Mouse (Mus musculus): Measurements from ENCODE around the gene G2e3.

G2e3 gene

GRCm38 (mm10) chr12:51347988-51348697 is at the start of gene G2e3:
Gene G2e3 (plus strand): TSS chr12:51348061.
- ATAC-seq (ENCODE audit: low TSS enrichment) = peak; percentile 98

GRCm38 (mm10) chr12:51323604-51324003 is 24.3 kb upstream of the G2e3 start:
- 0 out of 2 replicates have a peak, but pooled peaks have one; percentile 38 for ATAC-seq (ENCODE audit: low TSS enrichment)

GRCm38 (mm10) chr12:51326819-51327218 is 21.0 kb upstream of the G2e3 start:
- no peak for ATAC-seq (ENCODE audit: low TSS enrichment)

GRCm38 (mm10) chr12:51337014-51337413 is 10.8 kb upstream of the G2e3 start:
- no peak for ATAC-seq (ENCODE audit: low TSS enrichment)

GRCm38 (mm10) chr12:51346121-51346520 is 1.7 kb upstream of the G2e3 start:
- no peak for ATAC-seq (ENCODE audit: low TSS enrichment)

- no peak for ATAC-seq (ENCODE audit: low TSS enrichment)
Observed at GRCm38 (mm10) chr12:51348698-51348998, 787 bp downstream of the G2e3 start.

- ATAC-seq (ENCODE audit: low TSS enrichment) = no peak
Observed at GRCm38 (mm10) chr12:51355296-51355695, 7.4 kb downstream of the G2e3 start.

GRCm38 (mm10) chr12:51361294-51361693 is 13.4 kb downstream of the G2e3 start:
- no peak for ATAC-seq (ENCODE audit: low TSS enrichment)

GRCm38 (mm10) chr12:51362898-51363297 is 15.0 kb downstream of the G2e3 start:
- no peak for ATAC-seq (ENCODE audit: low TSS enrichment)

GRCm38 (mm10) chr12:51368504-51368903 is 20.6 kb downstream of the G2e3 start:
- ATAC-seq (ENCODE audit: low TSS enrichment) = no peak

GRCm38 (mm10) chr12:51377003-51377887 is 29.4 kb downstream of the G2e3 start, which contains the start of gene Scfd1:
Gene Scfd1 (plus strand): TSS chr12:51377510.
- ATAC-seq (ENCODE audit: low TSS enrichment) = peak; percentile 100

- ATAC-seq (ENCODE audit: low TSS enrichment) = no peak
Observed at GRCm38 (mm10) chr12:51377888-51378190, 30.0 kb downstream of the G2e3 start.

GRCm38 (mm10) chr12:51399871-51400270 is 52.0 kb downstream of the G2e3 start:
- no peak for ATAC-seq (ENCODE audit: low TSS enrichment)

- peak; percentile 76 for ATAC-seq (ENCODE audit: low TSS enrichment)
Observed at GRCm38 (mm10) chr12:51402060-51402698, 54.3 kb downstream of the G2e3 start.

GRCm38 (mm10) chr12:51403987-51404586 is 56.2 kb downstream of the G2e3 start:
- ATAC-seq (ENCODE audit: low TSS enrichment) = no peak

- ATAC-seq (ENCODE audit: low TSS enrichment) = no peak
Observed at GRCm38 (mm10) chr12:51411362-51411761, 63.5 kb downstream of the G2e3 start.

Data from frontal cortex, adult (tissue).